Mouse (Mus musculus): ENCODE measurements around the gene Dnajc4. TPM values are rescaled to one million over a fixed set of nuclear protein-coding genes. Genes with fewer than 3 reads are reported as not detected.

Dnajc4 gene
- polyA plus RNA-seq, 1 experiment from 2014 or later: 23.3 TPM

Other genes with a start within 250 kb of the Dnajc4 start
- gene Rps6ka4, start 151.9 kb downstream of the Dnajc4 start, polyA plus RNA-seq (2014; fragmentation: Nextera tagmentation; extraction: Ambion mirVana): 18.9 and 20.3 TPM in 2 replicates
- 0.85 and 1.0 TPM in 2 replicates for gene Ccdc88b, start 134.4 kb downstream of the Dnajc4 start, polyA plus RNA-seq (2014; fragmentation: Nextera tagmentation; extraction: Ambion mirVana)
- gene Trmt112, start 82.9 kb downstream of the Dnajc4 start, polyA plus RNA-seq (2014; fragmentation: Nextera tagmentation; extraction: Ambion mirVana): 136 and 150 TPM in 2 replicates
- 116 and 139 TPM in 2 replicates for gene Prdx5, start 82.5 kb downstream of the Dnajc4 start, polyA plus RNA-seq (2014; fragmentation: Nextera tagmentation; extraction: Ambion mirVana)
- 7.5 and 9.9 TPM in 2 replicates for gene Esrra, start 70.8 kb downstream of the Dnajc4 start, polyA plus RNA-seq (2014; fragmentation: Nextera tagmentation; extraction: Ambion mirVana)
- gene Catsperz, start 67.2 kb downstream of the Dnajc4 start, polyA plus RNA-seq (2014; fragmentation: Nextera tagmentation; extraction: Ambion mirVana): 0.70 and 1.4 TPM in 2 replicates
- gene Kcnk4, start 58.1 kb downstream of the Dnajc4 start, polyA plus RNA-seq (2014; fragmentation: Nextera tagmentation; extraction: Ambion mirVana): 0.22 TPM in 1 of 2 replicates, not detected in the other
- gene Bad, start 50.7 kb downstream of the Dnajc4 start, polyA plus RNA-seq (2014; fragmentation: Nextera tagmentation; extraction: Ambion mirVana): 58.1 and 63.5 TPM in 2 replicates
- gene Gpr137, start 50.1 kb downstream of the Dnajc4 start, polyA plus RNA-seq (2014; fragmentation: Nextera tagmentation; extraction: Ambion mirVana): 20.2 and 21.8 TPM in 2 replicates
- 111 and 199 TPM in 2 replicates for gene Ppp1r14b, start 17.6 kb downstream of the Dnajc4 start, polyA plus RNA-seq (2014; fragmentation: Nextera tagmentation; extraction: Ambion mirVana)
- gene Plcb3, start 16.1 kb downstream of the Dnajc4 start, polyA plus RNA-seq (2014; fragmentation: Nextera tagmentation; extraction: Ambion mirVana): 123 and 138 TPM in 2 replicates
- 96.9 and 103 TPM in 2 replicates for gene Fkbp2, start 12.1 kb downstream of the Dnajc4 start, polyA plus RNA-seq (2014; fragmentation: Nextera tagmentation; extraction: Ambion mirVana)
- gene Vegfb, start 4.9 kb downstream of the Dnajc4 start, polyA plus RNA-seq (2014; fragmentation: Nextera tagmentation; extraction: Ambion mirVana): 38.7 and 50.5 TPM in 2 replicates
- 14.6 and 16.1 TPM in 2 replicates for gene Nudt22, start 3.5 kb upstream of the Dnajc4 start, polyA plus RNA-seq (2014; fragmentation: Nextera tagmentation; extraction: Ambion mirVana)
- 9.5 and 10.3 TPM in 2 replicates for gene Trpt1, start 3.6 kb upstream of the Dnajc4 start, polyA plus RNA-seq (2014; fragmentation: Nextera tagmentation; extraction: Ambion mirVana)
- gene Fermt3, start 26.9 kb upstream of the Dnajc4 start, polyA plus RNA-seq (2014; fragmentation: Nextera tagmentation; extraction: Ambion mirVana): 7.0 and 7.3 TPM in 2 replicates
- gene Stip1, start 47.4 kb upstream of the Dnajc4 start, polyA plus RNA-seq (2014; fragmentation: Nextera tagmentation; extraction: Ambion mirVana): 212 and 227 TPM in 2 replicates
- gene Macrod1, start 64.2 kb upstream of the Dnajc4 start, polyA plus RNA-seq (2014; fragmentation: Nextera tagmentation; extraction: Ambion mirVana): 7.1 and 8.5 TPM in 2 replicates
- gene Flrt1, start 113.2 kb upstream of the Dnajc4 start, polyA plus RNA-seq (2014; fragmentation: Nextera tagmentation; extraction: Ambion mirVana): 3.6 TPM in 2 replicates
- gene Otub1, start 213.7 kb upstream of the Dnajc4 start, polyA plus RNA-seq (2014; fragmentation: Nextera tagmentation; extraction: Ambion mirVana): 205 and 224 TPM in 2 replicates
- 1,241 and 1,347 TPM in 2 replicates for gene Cox8a, start 225.0 kb upstream of the Dnajc4 start, polyA plus RNA-seq (2014; fragmentation: Nextera tagmentation; extraction: Ambion mirVana)
- 67.4 and 73.0 TPM in 2 replicates for gene Naa40, start 248.6 kb upstream of the Dnajc4 start, polyA plus RNA-seq (2014; fragmentation: Nextera tagmentation; extraction: Ambion mirVana)